Mouse (Mus musculus): ENCODE measurements at regions not wholly inside any gene's neighbourhood (a gene's known extent, or its start where the extent isn't known, plus 50 kb on each side); places are given as distances from the start of the nearest gene placed in this dataset.

DNA sequence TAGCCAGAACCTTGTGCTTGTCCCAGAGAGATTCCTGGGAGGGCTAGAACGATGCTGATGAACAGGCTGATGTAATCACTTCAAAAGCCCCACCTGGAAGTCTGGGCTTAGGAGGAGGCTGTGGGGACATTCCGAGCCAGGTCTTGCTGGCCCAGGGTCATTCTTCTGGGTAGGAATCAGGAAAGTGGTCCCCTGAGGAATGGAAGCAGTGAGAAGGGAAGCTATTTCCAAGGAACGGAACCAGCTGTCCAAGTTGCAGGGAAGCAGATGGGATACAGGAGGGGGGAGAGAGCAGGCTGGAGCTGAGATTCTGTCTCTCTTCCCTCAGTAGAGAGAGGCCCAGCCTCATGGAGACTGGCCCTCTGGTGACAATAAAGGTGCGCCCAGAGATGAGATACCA lies 243.9 kb downstream of the Tcf7l2 start:
- peak; percentile 62 for DNase-seq
- intact Hi-C loops (cut with DNase I; ENCODE audit: low total_unique reads), result no loop called here

DNA sequence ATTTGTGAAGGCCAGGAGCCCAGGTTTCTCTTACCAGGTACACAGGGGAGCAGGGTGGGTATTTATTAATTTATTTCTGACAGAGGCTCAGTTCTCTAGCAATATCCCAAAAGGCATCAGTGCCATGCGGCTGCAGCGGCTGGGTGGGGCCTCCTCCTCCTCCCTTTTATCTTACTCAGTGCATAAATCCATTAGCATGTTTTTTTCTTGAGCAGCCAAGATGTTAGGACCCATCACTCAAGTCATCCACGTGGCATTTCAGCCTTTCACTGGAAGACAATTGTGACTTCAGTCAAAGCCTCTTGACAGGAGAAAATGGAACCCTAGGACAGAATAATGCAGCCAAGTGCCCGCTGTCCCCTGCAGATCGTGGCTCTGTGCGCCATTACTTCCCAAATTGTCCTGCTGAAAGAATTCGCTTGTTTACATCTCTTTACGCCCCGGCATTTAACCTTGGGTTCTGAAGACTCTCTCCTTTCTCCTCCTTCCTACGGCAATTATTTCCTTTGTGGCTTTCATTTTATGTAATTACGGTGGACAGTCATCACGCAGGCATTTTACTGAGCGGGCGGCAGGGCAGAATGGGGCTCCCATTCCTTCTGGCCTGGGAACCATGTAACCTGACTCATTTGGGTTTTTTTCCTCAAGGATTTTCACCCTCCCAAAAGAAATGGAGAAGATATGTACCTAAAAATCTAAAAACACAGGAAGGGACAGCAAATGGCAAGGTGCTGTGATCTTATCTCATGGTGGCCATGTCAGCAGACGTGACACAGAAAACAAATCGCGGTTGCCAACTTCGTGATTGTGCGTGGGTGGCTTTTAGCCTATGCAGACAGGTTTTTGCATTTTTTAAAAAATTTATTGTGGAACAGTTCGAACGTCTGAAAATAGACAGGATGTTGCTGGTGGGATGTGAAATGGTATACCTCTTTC lies 250.4 kb downstream of the Tcf7l2 start:
- no peak for DNase-seq
- intact Hi-C loops (cut with DNase I; ENCODE audit: low total_unique reads), result no loop called here

DNA sequence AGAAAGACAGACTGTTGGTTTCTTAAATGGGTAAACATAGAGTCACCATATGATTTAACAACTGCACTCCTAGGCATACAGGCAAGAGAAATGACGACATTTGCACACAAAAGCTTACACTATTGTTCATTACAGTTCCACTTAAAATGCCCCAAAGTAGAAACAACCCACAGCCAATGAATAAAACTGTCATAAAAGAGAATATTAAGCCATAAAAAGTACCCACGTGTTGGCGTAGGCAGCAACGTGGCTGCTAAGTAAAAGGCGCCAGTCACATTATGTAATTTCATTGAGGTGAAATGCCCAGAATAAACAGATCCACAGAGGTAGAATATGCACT lies 251.1 kb downstream of the Tcf7l2 start:
- no peak for DNase-seq
- intact Hi-C loops (cut with DNase I; ENCODE audit: low total_unique reads), result no loop called here

DNA sequence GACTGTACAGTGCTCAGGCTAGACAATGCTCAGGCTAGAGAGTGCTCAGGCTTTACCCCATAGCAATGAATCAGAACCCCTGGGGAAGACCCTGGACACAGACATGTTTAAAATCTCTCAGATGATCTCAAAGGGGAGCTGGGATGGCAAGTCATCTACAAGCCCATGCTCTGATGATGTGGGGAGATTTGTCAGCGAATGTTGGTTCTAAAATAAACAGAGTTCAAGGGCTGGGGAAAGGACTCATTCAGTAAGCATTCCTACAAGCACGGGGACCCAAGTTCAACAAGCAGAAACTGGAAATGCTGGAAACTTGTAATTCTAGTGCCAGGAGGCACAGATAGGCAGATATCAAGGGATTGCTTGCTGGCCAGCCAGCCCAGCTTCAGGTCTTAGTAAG lies 254.1 kb downstream of the Tcf7l2 start:
- no peak for DNase-seq
- intact Hi-C loops (cut with DNase I; ENCODE audit: low total_unique reads), result no loop called here

DNA sequence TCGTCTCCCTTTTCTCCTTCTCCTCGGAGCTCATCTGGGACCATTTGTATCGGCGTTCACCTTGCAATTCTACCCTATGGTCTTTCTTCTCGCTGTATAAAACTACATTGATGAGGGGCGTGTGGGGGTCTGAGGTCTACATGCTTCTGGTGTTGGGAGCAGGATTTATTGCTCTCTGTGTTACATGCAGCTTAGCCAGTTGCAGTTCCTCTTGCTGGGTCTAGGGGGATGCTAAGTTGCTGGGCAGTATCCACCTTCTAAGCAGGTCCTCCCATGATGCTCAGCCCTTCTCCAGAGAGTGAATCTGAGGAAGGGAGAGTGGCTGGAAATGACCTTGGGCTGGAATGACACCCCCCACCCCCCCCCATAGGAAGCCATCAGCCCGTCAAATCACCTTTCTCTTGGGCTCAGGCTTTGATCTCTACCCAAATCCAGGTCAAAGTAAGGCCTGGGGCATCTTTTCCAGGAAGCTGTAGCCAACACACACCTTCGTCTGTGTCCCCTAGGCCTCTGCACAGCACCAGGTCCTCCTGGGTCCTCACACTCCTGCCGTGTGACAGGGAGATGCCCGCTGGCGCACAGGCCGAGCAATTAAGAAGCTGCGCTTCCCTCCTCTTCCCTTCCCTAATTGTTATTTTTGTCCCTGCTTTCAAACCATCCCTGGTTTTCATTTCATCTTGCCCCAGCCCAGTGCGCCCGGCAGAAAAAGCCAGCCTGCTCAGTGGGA lies 257.0 kb downstream of the Tcf7l2 start:
- intact Hi-C loops (cut with DNase I; ENCODE audit: low total_unique reads), result no loop called here
- DNase-seq, result no peak

DNA sequence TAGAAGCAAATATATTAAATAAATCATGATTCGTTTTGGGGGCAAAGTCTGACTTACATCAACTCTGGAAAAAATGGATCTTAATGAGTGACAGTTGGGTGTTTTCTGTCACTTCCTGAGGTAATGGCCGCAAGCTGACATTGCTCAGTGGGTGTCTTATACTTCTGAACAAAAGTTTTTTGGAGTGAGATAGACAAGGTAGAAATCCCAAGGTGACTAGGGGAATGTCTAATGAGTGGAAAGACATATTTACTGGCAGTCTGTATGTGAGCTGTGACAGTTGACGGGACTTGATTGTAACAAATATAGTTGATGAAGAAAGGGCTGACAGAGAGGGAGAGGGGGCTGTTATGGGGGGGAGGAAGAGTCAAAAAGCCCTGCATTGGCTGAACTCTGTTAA lies 257.8 kb downstream of the Tcf7l2 start:
- intact Hi-C loops (cut with DNase I; ENCODE audit: low total_unique reads), result no loop called here
- no peak for DNase-seq

DNA sequence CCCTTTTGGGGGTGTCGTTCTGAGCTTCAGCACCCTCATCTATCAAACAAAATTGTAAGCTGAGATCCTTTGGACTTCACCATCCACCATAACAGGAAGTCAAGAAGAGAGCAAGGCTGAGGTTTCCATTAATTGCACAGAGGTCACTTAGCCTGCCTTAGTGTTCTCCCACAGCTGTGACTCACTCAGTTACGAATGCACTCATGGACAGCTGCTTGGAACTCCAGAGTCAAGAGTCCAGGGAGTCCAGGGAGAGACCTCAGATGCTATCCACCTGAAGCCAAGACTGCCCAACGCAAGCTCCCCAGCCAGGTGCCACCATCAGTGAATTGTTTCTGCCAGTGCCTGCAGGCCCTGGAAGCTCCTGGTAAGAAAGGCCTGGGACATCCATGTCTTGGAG lies 259.8 kb downstream of the Tcf7l2 start:
- no peak for DNase-seq
- intact Hi-C loops (cut with DNase I; ENCODE audit: low total_unique reads), result no loop called here

DNA sequence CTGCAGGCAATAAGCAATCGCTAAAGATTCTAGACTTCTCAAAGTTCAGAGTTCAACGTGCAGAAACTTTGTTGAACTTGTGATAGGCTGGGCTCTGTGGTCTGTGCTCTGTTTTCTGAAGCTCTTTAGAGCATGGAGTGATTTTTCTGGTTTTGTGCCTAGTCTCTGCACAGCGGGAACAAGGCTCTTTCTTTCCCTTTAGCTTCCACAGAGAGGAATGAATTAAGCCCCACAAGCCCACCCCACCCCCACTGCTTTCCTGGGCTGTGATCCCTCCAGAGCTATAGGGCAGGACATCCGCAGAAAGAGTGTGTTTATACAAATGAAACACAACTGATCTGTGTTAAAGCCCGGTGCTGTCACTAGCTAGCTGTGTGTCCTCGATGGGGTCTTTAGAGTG lies 264.3 kb downstream of the Tcf7l2 start:
- intact Hi-C loops (cut with DNase I; ENCODE audit: low total_unique reads), result no loop called here
- no peak for DNase-seq

DNA sequence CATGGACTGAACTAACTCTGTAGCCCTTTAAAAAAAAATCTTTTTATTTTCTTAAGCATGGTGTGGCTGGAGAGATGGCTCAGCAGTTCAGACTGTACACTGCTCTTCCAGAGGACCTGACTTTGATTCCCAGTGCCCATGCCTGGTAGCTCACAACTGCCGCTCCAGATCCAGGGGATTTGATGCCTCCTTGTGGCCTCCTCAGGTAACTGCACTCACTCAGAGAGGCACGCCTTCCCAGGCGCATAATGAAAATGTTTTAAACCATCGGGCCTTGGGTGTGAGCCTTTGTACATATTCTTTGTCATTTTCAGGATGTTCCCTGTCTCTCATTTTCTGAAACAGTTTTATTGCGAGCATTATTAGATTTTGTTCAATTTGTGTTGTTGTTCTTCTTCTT lies 265.8 kb downstream of the Tcf7l2 start:
- intact Hi-C loops (cut with DNase I; ENCODE audit: low total_unique reads), result no loop called here
- no peak for DNase-seq

DNA sequence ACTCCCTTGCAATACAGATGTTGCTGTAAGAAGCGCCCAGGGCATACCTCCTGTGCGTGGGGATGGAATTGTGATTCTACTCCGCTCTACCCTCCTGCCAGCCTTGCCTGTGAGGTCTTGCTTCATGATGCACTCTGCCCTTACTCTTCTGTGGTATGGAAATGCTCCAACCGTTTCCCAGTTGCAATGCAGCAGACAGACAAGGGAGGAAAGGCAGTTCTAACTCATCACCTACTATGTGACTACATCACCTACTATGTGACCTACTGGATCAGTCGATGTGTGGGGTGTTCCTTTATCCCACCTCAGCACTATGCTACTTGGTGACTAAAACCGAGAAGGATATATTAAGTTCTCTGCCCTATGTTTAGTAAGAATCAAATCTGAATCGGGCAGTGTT lies 269.1 kb downstream of the Tcf7l2 start:
- intact Hi-C loops (cut with DNase I; ENCODE audit: low total_unique reads), result no loop called here
- no peak for DNase-seq

DNA sequence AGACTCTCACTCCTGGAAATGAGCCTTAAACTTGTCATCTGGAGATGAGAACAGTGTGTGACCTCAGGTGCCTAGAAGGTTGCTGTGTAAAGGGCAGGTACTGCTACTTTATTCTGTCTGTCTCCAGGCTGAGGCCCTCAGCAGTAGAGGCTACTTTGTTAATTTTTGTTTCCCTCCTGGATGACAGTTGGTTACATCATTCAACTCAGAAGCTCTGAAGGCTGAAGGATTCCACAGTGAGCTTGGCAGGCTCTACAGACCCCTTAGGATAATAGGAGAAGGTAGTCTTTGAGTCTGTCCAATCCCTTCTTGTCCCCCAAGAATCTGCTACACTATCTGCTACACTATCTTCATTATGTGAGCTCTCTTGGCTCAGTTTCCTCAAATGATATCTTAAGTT lies 269.7 kb downstream of the Tcf7l2 start:
- intact Hi-C loops (cut with DNase I; ENCODE audit: low total_unique reads), result no loop called here
- no peak for DNase-seq

DNA sequence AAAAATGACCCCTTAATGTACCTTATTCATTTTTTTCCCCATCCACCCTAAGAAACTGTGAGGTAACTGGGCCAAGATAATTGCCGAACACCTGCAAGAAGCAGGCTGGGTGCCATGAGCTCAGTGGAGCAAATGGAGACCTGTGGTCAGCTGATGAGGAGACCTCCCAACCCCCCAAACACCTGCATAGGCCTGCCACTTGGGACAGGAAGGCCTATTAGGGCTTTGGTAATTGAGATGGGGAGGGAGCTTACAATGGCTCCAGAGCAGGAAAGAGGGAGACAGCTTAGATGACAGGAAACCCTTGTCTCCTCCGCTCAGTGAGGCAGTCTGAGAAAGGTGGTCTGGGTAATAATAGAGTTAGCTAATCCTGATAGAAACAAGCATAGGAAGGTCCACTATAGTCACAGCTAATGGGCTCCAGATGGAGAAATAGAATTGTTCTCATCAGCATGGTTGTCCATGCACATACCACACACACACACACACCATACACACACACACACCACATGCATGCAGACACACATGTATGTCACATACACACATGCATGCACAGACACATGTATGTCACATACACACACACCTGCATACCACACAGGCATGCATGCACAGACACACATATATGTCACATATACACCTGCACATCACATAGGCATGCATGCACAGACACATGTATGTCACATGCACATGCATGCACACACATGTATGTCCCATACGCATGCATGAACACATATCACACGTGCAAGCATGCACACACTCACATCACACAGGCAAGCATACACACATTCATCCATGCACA lies 270.2 kb upstream of the Habp2 start:
- intact Hi-C loops (cut with DNase I; ENCODE audit: low total_unique reads), result no loop called here

DNA sequence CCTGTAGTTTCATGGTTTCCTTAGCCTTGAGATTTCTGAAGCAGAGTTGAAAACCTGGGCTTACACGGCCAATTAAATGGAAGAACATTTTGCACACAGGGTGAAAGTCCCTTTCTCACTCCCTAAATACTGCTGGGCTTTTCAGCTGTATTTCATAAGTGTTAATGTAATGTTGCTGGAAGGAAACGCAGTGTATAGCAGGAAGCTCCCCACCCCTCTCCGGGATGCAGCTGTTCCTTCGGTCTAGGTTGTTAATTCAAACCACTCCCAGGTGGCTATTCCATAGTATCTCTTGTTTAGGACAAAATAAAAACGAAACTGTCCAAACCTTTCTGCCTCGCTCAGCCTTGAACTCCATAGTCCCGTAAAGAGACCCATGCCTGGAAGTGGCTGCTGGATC lies 269.4 kb upstream of the Habp2 start:
- DNase-seq, result no peak
- intact Hi-C loops (cut with DNase I; ENCODE audit: low total_unique reads), result no loop called here

More for the DNA sequence above, 270.2 kb upstream of the Habp2 start:
- DNase-seq, result no peak

DNA sequence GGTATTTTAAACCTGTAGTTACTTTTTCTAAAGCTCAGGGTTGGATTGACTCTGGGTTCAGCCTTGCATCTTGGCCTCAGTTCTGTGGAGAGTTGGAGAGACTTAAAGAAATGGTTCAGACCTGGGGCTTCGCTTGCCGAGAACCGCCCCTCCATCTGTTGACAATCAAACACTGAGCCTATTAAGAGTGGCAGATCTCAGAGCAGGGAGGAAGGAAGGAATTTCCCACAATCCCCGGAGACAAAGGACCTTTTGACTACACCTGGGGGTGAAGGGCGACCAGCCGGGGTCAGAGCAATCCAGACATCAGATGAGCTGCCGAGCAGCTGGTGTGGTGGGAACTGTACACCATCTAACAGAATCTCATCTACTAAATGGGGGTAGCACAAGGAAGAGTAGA lies 267.8 kb upstream of the Habp2 start:
- intact Hi-C loops (cut with DNase I; ENCODE audit: low total_unique reads), result no loop called here

DNA sequence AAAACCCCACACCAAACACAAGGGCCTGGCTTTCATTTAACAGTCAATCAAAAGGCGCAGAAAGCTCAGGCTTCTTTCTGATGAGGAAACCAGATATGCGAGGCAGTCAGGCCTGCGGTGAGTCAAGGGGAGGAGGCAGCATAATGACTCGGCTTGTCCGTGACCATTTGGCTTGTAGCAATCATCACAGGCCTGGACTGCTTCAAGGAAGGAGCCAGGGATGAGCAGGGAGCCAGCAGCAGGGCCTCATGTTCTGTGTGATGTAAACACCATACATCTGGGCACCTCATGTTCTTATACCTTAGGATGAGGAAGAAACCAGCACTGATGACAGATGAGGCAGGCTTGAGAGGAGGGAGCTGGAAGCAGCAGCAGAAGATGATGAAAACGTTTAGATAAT lies 264.6 kb upstream of the Habp2 start:
- intact Hi-C loops (cut with DNase I; ENCODE audit: low total_unique reads), result loop anchor here (10.0 kb wide), 1 partner anchor 88 kb away; no protein-coding TSS in a partner anchor
- peak; percentile 14 for DNase-seq

More for the DNA sequence above, 267.8 kb upstream of the Habp2 start:
- DNase-seq, result no peak

DNA sequence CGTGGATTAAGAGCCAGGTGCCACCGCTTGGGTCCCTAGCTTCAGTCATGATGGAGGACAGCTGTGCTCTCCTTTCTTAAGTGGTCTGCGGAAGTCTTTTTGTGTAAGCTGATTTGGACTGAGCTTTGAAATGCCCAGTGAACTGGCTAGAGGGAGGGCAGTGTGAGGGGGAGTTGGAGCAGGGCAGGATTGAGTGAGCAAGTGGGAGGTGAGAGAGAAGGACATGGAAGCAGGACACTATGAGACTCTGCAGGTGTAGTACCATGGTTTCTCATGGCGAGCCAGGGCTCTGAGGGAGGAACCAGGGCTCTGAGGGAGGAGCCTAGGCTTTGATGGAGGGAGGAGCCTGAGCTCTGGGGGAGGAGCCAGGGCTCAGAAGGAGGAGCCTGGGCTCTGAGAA lies 262.3 kb upstream of the Habp2 start:
- intact Hi-C loops (cut with DNase I; ENCODE audit: low total_unique reads), result loop anchor here (10.0 kb wide), 1 partner anchor 90 kb away; no protein-coding TSS in a partner anchor
- no peak for DNase-seq

DNA sequence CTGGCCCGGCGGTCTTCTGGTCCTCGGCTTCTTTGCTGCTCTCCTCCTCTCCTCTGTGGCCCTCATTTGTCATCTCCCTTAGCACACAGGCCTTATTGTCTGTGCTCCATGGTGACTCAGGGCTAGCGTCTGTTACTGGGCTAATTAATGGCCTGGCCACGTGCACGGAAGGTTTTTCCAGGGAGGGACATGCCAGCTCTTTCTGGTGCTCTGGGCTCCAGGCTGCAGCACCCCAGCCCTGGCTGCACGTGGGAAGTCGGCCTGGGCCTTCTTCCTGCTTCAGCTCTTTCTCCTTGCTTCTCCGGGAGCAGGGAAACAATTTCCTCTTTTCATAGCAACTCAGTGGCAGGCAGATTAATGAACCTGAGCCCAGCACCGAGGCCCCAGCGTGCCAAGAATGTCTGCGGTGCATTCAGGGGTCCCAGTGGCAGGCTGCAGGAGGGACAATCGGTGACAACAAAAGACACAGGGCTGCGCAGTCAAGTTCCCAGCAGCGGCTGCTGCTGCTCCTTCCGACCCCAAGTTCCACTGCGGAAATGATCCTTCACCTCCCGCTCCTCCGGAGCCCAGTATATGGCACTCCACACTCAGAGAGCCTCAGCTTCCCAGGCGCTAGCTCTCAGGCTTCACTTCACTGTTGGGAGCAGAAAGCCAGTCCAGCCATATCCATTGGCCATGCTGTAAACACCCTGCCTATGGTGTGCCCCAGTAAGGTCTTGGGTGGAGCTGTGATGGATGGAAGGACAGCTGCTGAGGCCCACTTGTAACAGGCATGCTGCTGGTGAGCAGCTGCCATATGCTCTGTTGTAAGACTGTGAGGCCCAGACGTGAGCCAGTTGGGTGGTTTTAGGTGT lies 257.3 kb upstream of the Habp2 start:
- intact Hi-C loops (cut with DNase I; ENCODE audit: low total_unique reads), result loop anchor here (10.0 kb wide), 1 partner anchor 95 kb away; no protein-coding TSS in a partner anchor
- DNase-seq, result peak; percentile 42

DNA sequence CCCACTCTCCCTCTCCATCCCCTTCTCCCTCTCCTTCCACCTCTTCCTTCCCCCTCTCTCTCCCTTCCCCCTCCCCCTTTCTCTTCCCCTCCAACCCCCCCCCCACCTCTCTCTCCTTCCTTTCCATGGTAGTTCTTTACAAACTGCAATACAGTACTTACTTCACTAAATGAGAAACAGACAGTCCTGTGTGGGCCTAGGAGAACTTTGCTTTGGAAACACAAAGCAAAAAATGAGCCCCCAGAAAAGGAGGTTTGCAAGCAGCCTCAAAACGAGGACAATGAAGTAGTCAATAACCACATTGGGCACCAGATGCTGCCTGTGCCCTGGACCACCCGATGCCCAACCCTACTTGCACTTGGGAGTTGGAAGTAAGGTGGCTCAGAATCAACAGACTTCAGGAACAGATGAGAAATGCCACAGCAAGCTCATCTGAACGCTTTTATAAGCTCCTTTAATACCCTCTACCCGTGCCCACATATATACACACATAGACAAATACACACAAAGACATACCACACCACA lies 256.5 kb upstream of the Habp2 start:
- intact Hi-C loops (cut with DNase I; ENCODE audit: low total_unique reads), result no loop called here
- no peak for DNase-seq

DNA sequence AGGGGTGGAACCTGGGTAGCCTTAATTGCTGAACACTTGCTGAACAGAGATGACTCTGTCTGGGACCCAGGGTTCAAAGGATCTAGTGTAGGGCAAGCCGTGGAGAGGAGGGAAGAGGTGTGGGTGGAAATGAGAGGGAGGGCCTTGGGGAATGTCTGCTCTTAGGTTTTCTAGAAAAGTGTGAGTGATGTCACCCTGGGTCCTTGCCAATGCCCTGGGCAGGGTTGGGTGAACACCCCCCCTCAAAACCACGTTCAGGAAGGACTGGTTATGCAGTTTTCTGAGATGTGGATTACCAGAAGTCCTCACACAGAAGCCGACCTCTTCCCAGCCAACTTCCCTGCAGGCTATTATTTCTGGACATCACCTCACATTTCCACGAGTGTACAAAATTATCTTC lies 252.4 kb upstream of the Habp2 start:
- DNase-seq, result no peak
- intact Hi-C loops (cut with DNase I; ENCODE audit: low total_unique reads), result no loop called here
